Mouse (Mus musculus) CD4-positive, CD25-positive, alpha-beta regulatory T cell, adult 2 months (primary cell): ENCODE results near the gene Gm973.

ENCODE experiments used
- DNase-seq: peaks from one replicate; pipeline ENCODE4 v3.0.0-alpha.2; 2012; ENCODE audit warnings: low read depth, low spot score

Gm973 gene

GRCm38 (mm10) chr1:59584656-59585410 lies 68.8 kb downstream of the Gm973 start:
- peak; percentile 75 for DNase-seq

GRCm38 (mm10) chr1:59589271-59589670 lies 73.2 kb downstream of the Gm973 start:
- no peak for DNase-seq

- no peak for DNase-seq
Observed at GRCm38 (mm10) chr1:59592359-59592758, 76.3 kb downstream of the Gm973 start.

GRCm38 (mm10) chr1:59592876-59593275 lies 76.8 kb downstream of the Gm973 start:
- no peak for DNase-seq

- no peak for DNase-seq
Observed at GRCm38 (mm10) chr1:59593622-59594035, 77.6 kb downstream of the Gm973 start.

- no peak for DNase-seq
Observed at GRCm38 (mm10) chr1:59594586-59595266, 78.7 kb downstream of the Gm973 start.

- DNase-seq: no peak
Observed at GRCm38 (mm10) chr1:59595609-59596008, 79.5 kb downstream of the Gm973 start.

GRCm38 (mm10) chr1:59602531-59603416 lies 86.7 kb downstream of the Gm973 start:
- DNase-seq: peak; percentile 62

GRCm38 (mm10) chr1:59603417-59603712 lies 87.3 kb downstream of the Gm973 start:
- no peak for DNase-seq

GRCm38 (mm10) chr1:59603893-59604292 lies 87.8 kb downstream of the Gm973 start:
- peak; percentile 45 for DNase-seq

GRCm38 (mm10) chr1:59606479-59606878 lies 90.4 kb downstream of the Gm973 start:
- DNase-seq: no peak

GRCm38 (mm10) chr1:59607071-59607470 lies 91.0 kb downstream of the Gm973 start:
- DNase-seq: no peak

GRCm38 (mm10) chr1:59608125-59608762 lies 92.2 kb downstream of the Gm973 start:
- DNase-seq: peak; percentile 73

- DNase-seq: peak; percentile 75
Observed at GRCm38 (mm10) chr1:59608920-59609319, 92.9 kb downstream of the Gm973 start.

- DNase-seq: peak; percentile 72
Observed at GRCm38 (mm10) chr1:59609458-59609857, 93.4 kb downstream of the Gm973 start.

GRCm38 (mm10) chr1:59609896-59610295 lies 93.8 kb downstream of the Gm973 start:
- no peak for DNase-seq

GRCm38 (mm10) chr1:59610929-59611328 lies 94.9 kb downstream of the Gm973 start:
- peak; percentile 24 for DNase-seq

- DNase-seq: peak; percentile 79
Observed at GRCm38 (mm10) chr1:59613795-59614194, 97.7 kb downstream of the Gm973 start.

GRCm38 (mm10) chr1:59615021-59615420 lies 99.0 kb downstream of the Gm973 start:
- DNase-seq: no peak

GRCm38 (mm10) chr1:59619201-59619600 lies 103.1 kb downstream of the Gm973 start:
- DNase-seq: no peak

GRCm38 (mm10) chr1:59623325-59624017 lies 107.4 kb downstream of the Gm973 start:
- peak; percentile 91 for DNase-seq
